9 mouse cellular contexts compared by ENCODE assay signal in genomic region chr17:24529883-24530282, GRCm38 (mm10). TPM values are rescaled to one million over a fixed set of nuclear protein-coding genes. Genes with fewer than 3 reads are reported as not detected.
A peak's percentile ranks its signal among the peaks of the same experiment; 100 is the strongest.
DNase-seq lines count a peak whose midpoint lies in the region; ATAC-seq and TF ChIP-seq lines count a peak whose summit lies in the region.
"Had no signal": no experiment of that assay in that cellular context is flagged by ENCODE, and none has a peak within 500 bp of the region (broad histone marks: within the 10 kb centered on the region; RNA-seq: fewer than 3 reads in every experiment).

No protein-coding gene starts in this region.

- H3K9me3 ChIP-seq in megakaryocyte, embryonic 14.5 days, result no peaks in the 10 kb centered on the region
- H3K9me3 ChIP-seq in forebrain, embryonic 10.5 days, result no peaks in the 10 kb centered on the region
- no peaks in the 10 kb centered on the region for H3K9me3 ChIP-seq in limb, embryonic 14.5 days (ENCODE audit: control insufficient read depth, low read length)
- no peaks in the 10 kb centered on the region for H3K9me3 ChIP-seq in stomach, embryonic 15.5 days

- 23% methylated on average over 5 of the region's 5 CpGs for WGBS in forebrain, embryonic 10.5 days
- 20% methylated on average over 5 of the region's 5 CpGs for WGBS in limb, embryonic 14.5 days
- 31% methylated on average over 5 of the region's 5 CpGs for WGBS in stomach, embryonic 15.5 days

- H3K4me3 ChIP-seq in megakaryocyte, embryonic 14.5 days (replicated peaks), result peak overlapping the region; percentile 96
- H3K4me3 ChIP-seq in forebrain, embryonic 10.5 days, result peak overlapping the region; percentile 83
- H3K4me3 ChIP-seq in limb, embryonic 14.5 days (replicated peaks; ENCODE audit: low read length), result peak overlapping the region; percentile 55
- H3K4me3 ChIP-seq in stomach, embryonic 15.5 days (replicated peaks), result peak overlapping the region; percentile 70

- ATAC-seq in megakaryocyte, adult 5-6 weeks (ENCODE audit: poor library complexity, severe bottlenecking), result no peak
- ATAC-seq in limb, embryonic 14.5 days (ENCODE audit: low FRiP score, low read depth), result no peak
- ATAC-seq in stomach, embryonic 15.5 days (ENCODE audit: insufficient read depth, low FRiP score, low read depth), result no peak

- TF ChIP-seq POLR2A in limb, embryonic 14.5 days (IDR thresholded peaks at IDR 0.05; ENCODE audit: borderline replicate concordance, extremely low read depth, insufficient read depth, insufficient read length), result no peak

- H3K27me3 ChIP-seq in megakaryocyte, embryonic 14.5 days (replicated peaks), result peaks cover 3% of the 10 kb centered on the region
- no peaks in the 10 kb centered on the region for H3K27me3 ChIP-seq in forebrain, embryonic 10.5 days (ENCODE audit: poor library complexity, severe bottlenecking)
- no peaks in the 10 kb centered on the region for H3K27me3 ChIP-seq in limb, embryonic 14.5 days (ENCODE audit: control insufficient read depth, insufficient read depth, low read length)
- no peaks in the 10 kb centered on the region for H3K27me3 ChIP-seq in stomach, embryonic 15.5 days (replicated peaks)

- H3K36me3 ChIP-seq in megakaryocyte, embryonic 14.5 days (replicated peaks; ENCODE audit: low read length), result peaks cover 47% of the 10 kb centered on the region
- H3K36me3 ChIP-seq in forebrain, embryonic 10.5 days (replicated peaks), result peaks cover 39% of the 10 kb centered on the region
- H3K36me3 ChIP-seq in limb, embryonic 14.5 days (ENCODE audit: control insufficient read depth, insufficient read depth, low read length), result peaks cover 22% of the 10 kb centered on the region
- H3K36me3 ChIP-seq in stomach, embryonic 15.5 days, result no peaks in the 10 kb centered on the region

- H3K4me1 ChIP-seq in megakaryocyte, embryonic 14.5 days, result peaks cover 72% of the 10 kb centered on the region
- peaks cover 73% of the 10 kb centered on the region for H3K4me1 ChIP-seq in forebrain, embryonic 10.5 days
- H3K4me1 ChIP-seq in limb, embryonic 14.5 days (ENCODE audit: control insufficient read depth, insufficient read depth, low read length), result peaks cover 36% of the 10 kb centered on the region
- H3K4me1 ChIP-seq in stomach, embryonic 15.5 days, result peaks cover 47% of the 10 kb centered on the region

- peak overlapping the region; percentile 75 for H3K9ac ChIP-seq in limb, embryonic 14.5 days (ENCODE audit: low read depth, low read length, severe bottlenecking)
- H3K9ac ChIP-seq in stomach, embryonic 15.5 days, result peak overlapping the region; percentile 37; the same call in 1 of the 2 replicates

- H3K27ac ChIP-seq in forebrain, embryonic 10.5 days, result peak overlapping the region; percentile 92
- 0 out of 2 replicates have a peak overlapping the region, but pooled peaks have one; percentile 14 for H3K27ac ChIP-seq in limb, embryonic 14.5 days (replicated peaks; ENCODE audit: low read depth, low read length)
- H3K27ac ChIP-seq in stomach, embryonic 15.5 days, result peak overlapping the region; percentile 64

- DNase-seq in forebrain, embryonic 10.5 days (ENCODE audit: extremely low spot score, low spot score), result peak; percentile 20
- DNase-seq in limb, embryonic 14.5 days (ENCODE audit: low spot score), result no peak
- DNase-seq in frontal cortex, postnatal 36 days (ENCODE audit: low spot score in 2 of 2), result no peak
- DNase-seq in left cerebral cortex, adult 11 months (ENCODE audit: low spot score), result no peak
- no peak for DNase-seq in cerebellum, adult 18-20 months
- DNase-seq: right cerebral cortex, postnatal 25 days had no signal

- H3K4me2 ChIP-seq in limb, embryonic 14.5 days (replicated peaks; ENCODE audit: low read depth, low read length, severe bottlenecking), result peak overlapping the region; percentile 82
- H3K4me2 ChIP-seq in stomach, embryonic 15.5 days, result peak overlapping the region; percentile 70

RNA-seq across cellular contexts. Expression of gene Traf7, which starts 2.1 kb away (rescaled TPM):
- polyA plus RNA-seq in megakaryocyte, embryonic 14.5 days (2012; ENCODE audit: insufficient read depth, low replicate concordance), result 122 and 123 TPM in 2 replicates
- total RNA-seq in megakaryocyte, adult 5-6 weeks (2015), result 46.4 and 48.1 TPM in 2 replicates
- total RNA-seq in megakaryocyte, adult 5-6 weeks (2017), result 81.3 and 82.8 TPM in 2 replicates
- polyA plus RNA-seq in forebrain, embryonic 10.5 days (2016; fragmentation: Nextera tagmentation; extraction: Ambion mirVana), result 128 and 132 TPM in 2 replicates
- polyA plus RNA-seq in limb, embryonic 14.5 days (2012; rRNA removed), result 308 and 376 TPM in 2 replicates
- 81.3 and 91.0 TPM in 2 replicates for polyA plus RNA-seq in limb, embryonic 14.5 days (2014; fragmentation: Nextera tagmentation; extraction: Ambion mirVana)
- polyA plus RNA-seq in stomach, embryonic 15.5 days (2015; fragmentation: Nextera tagmentation; extraction: Ambion mirVana), result 82.7 and 84.2 TPM in 2 replicates

RNA-seq across cellular contexts. Expression of gene Rab26, which starts 4.1 kb away (rescaled TPM):
- polyA plus RNA-seq in megakaryocyte, embryonic 14.5 days (2012; ENCODE audit: insufficient read depth, low replicate concordance), result not detected in 2 replicates
- 0.42 and 0.57 TPM in 2 replicates for total RNA-seq in megakaryocyte, adult 5-6 weeks (2015)
- total RNA-seq in megakaryocyte, adult 5-6 weeks (2017), result 0.95 and 1.1 TPM in 2 replicates
- 1.9 and 3.5 TPM in 2 replicates for polyA plus RNA-seq in forebrain, embryonic 10.5 days (2016; fragmentation: Nextera tagmentation; extraction: Ambion mirVana)
- 2.0 and 3.0 TPM in 2 replicates for polyA plus RNA-seq in limb, embryonic 14.5 days (2012; rRNA removed)
- polyA plus RNA-seq in limb, embryonic 14.5 days (2014; fragmentation: Nextera tagmentation; extraction: Ambion mirVana), result 4.1 and 6.1 TPM in 2 replicates
- 8.3 and 11.6 TPM in 2 replicates for polyA plus RNA-seq in stomach, embryonic 15.5 days (2015; fragmentation: Nextera tagmentation; extraction: Ambion mirVana)

RNA-seq across cellular contexts. Expression of gene Pkd1, which starts 19.8 kb away (rescaled TPM):
- polyA plus RNA-seq in megakaryocyte, embryonic 14.5 days (2012; ENCODE audit: insufficient read depth, low replicate concordance), result 3.5 and 5.6 TPM in 2 replicates
- total RNA-seq in megakaryocyte, adult 5-6 weeks (2015), result 7.8 and 10.8 TPM in 2 replicates
- 13.1 and 19.9 TPM in 2 replicates for total RNA-seq in megakaryocyte, adult 5-6 weeks (2017)
- 12.9 and 16.3 TPM in 2 replicates for polyA plus RNA-seq in forebrain, embryonic 10.5 days (2016; fragmentation: Nextera tagmentation; extraction: Ambion mirVana)
- 73.6 and 106 TPM in 2 replicates for polyA plus RNA-seq in limb, embryonic 14.5 days (2012; rRNA removed)
- 49.1 and 50.5 TPM in 2 replicates for polyA plus RNA-seq in limb, embryonic 14.5 days (2014; fragmentation: Nextera tagmentation; extraction: Ambion mirVana)
- polyA plus RNA-seq in stomach, embryonic 15.5 days (2015; fragmentation: Nextera tagmentation; extraction: Ambion mirVana), result 27.3 and 29.0 TPM in 2 replicates

RNA-seq across cellular contexts. Expression of gene Caskin1, which starts 41.5 kb away (rescaled TPM):
- polyA plus RNA-seq in megakaryocyte, embryonic 14.5 days (2012; ENCODE audit: insufficient read depth, low replicate concordance), result not detected in 2 replicates
- not detected in 2 replicates for total RNA-seq in megakaryocyte, adult 5-6 weeks (2015)
- total RNA-seq in megakaryocyte, adult 5-6 weeks (2017), result not detected in 2 replicates
- polyA plus RNA-seq in forebrain, embryonic 10.5 days (2016; fragmentation: Nextera tagmentation; extraction: Ambion mirVana), result 3.8 and 4.3 TPM in 2 replicates
- polyA plus RNA-seq in limb, embryonic 14.5 days (2012; rRNA removed), result 18.1 and 23.1 TPM in 2 replicates
- 3.1 and 4.3 TPM in 2 replicates for polyA plus RNA-seq in limb, embryonic 14.5 days (2014; fragmentation: Nextera tagmentation; extraction: Ambion mirVana)
- polyA plus RNA-seq in stomach, embryonic 15.5 days (2015; fragmentation: Nextera tagmentation; extraction: Ambion mirVana), result 2.6 and 3.0 TPM in 2 replicates

RNA-seq across cellular contexts. Expression of gene Mlst8, which starts 51.0 kb away (rescaled TPM):
- polyA plus RNA-seq in megakaryocyte, embryonic 14.5 days (2012; ENCODE audit: insufficient read depth, low replicate concordance), result 2.3 and 3.7 TPM in 2 replicates
- total RNA-seq in megakaryocyte, adult 5-6 weeks (2015), result 12.5 and 14.6 TPM in 2 replicates
- 42.3 and 43.2 TPM in 2 replicates for total RNA-seq in megakaryocyte, adult 5-6 weeks (2017)
- 36.8 and 40.0 TPM in 2 replicates for polyA plus RNA-seq in forebrain, embryonic 10.5 days (2016; fragmentation: Nextera tagmentation; extraction: Ambion mirVana)
- 46.3 and 54.9 TPM in 2 replicates for polyA plus RNA-seq in limb, embryonic 14.5 days (2012; rRNA removed)
- polyA plus RNA-seq in limb, embryonic 14.5 days (2014; fragmentation: Nextera tagmentation; extraction: Ambion mirVana), result 27.8 and 29.3 TPM in 2 replicates
- polyA plus RNA-seq in stomach, embryonic 15.5 days (2015; fragmentation: Nextera tagmentation; extraction: Ambion mirVana), result 25.0 and 30.5 TPM in 2 replicates

Comparison
In these comparisons a context has a peak if more than half of its experiments do, and no peak if none do; other contexts are left out.
1. H3K27ac ChIP-seq: peak in every context shown above with its lines; median percentile 92 in forebrain, embryonic 10.5 days; 64 in stomach, embryonic 15.5 days; 14 in limb, embryonic 14.5 days.